Mouse (Mus musculus) thymus, adult 2 months (tissue): ENCODE measurements around the gene Aebp2.

ENCODE experiments used
- CTCF ChIP-seq: fragments of 200-500 bp; IDR thresholded peaks from 2 replicates; pipeline ENCODE4 v1.5.1; 2012; ENCODE audit warnings: mild to moderate bottlenecking, control low read depth, low read length, moderate library complexity, borderline replicate concordance; ENCODE audit not compliant: control insufficient read depth, poor library complexity, insufficient read depth; ENCODE audit errors: extremely low read depth
- POLR2A ChIP-seq: fragments of 200-500 bp; IDR thresholded peaks from 2 replicates; pipeline ENCODE4 v1.6.1; 2012; ENCODE audit warnings: mild to moderate bottlenecking, low read length, control low read depth, moderate library complexity; ENCODE audit not compliant: control insufficient read depth, poor library complexity, insufficient read depth; ENCODE audit errors: extremely low read depth

DNA sequence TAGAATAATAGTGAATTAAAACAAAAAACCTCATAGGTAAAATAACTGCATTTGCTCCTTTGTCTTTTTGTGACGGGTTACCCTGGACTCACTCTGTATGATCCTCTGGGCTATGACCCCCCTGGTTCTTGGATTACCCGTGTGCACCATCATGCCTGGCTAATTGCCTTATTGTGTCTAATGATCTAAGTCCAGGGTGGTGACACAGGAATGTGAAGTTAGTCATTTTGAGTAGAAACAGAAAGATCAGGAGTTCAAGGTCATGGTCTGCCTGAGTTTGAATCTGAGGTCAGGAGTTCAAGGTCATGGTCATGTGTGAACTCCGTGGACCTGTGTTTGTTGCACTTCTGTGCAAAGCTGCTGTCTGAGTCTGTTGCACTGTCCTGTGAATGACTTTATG is 16.7 kb upstream of the Aebp2 start:
- TF ChIP-seq CTCF, result no peak
- TF ChIP-seq POLR2A, result no peak
